Mouse (Mus musculus) stomach, adult 2 months (tissue): Measurements from ENCODE around the gene Serpinb6d. TPM values are rescaled to one million over a fixed set of nuclear protein-coding genes. Genes with fewer than 3 reads are reported as not detected.

ENCODE experiments used
- polyA plus RNA-seq: library from polyadenylated mRNA; depleted of rRNA; stranded (reverse); fragments of >200 nt; gene quantifications from 2 replicates; pipeline ENCODE4 v1.2.3, GENCODE M21; 2012; rRNA removed

The Serpinb6d gene
- polyA plus RNA-seq: not detected in 2 replicates

DNA sequence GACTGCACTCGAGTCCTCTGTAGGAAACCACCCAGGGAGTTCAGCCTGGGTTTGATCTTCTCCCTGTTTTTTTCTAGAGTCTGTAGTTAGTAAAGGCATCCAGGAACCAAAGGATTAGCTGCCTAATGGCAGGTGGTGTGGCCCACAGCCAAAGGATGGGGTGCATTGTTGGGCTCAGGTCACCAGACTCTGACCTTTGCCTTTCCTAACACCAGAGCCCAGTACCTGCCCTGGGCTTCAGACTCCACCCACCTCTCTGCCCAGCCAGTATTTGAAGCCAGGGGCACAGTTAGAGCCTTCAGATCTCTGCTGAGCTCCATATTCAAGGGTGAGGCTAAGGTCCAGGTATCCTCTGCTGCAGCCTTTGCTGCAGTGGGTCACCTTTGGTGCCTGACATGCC, at the start of gene Serpinb6d:
TSS of gene Serpinb6d (plus strand) at position 301 of the 400 bp plus-strand sequence.

Other genes starting within 250 kb of the Serpinb6d start
- not detected in 2 replicates for gene Serpinb9g, start 176.6 kb upstream of the Serpinb6d start, polyA plus RNA-seq
- not detected in 2 replicates for gene Serpinb6e, start 182.0 kb downstream of the Serpinb6d start, polyA plus RNA-seq
- not detected in 2 replicates for gene Serpinb6c, start 244.3 kb downstream of the Serpinb6d start, polyA plus RNA-seq